Mouse (Mus musculus) heart, adult 2 months (tissue): ENCODE measurements around the gene Ormdl2. TPM values are rescaled to one million over a fixed set of nuclear protein-coding genes. Genes with fewer than 3 reads are reported as not detected.

ENCODE experiments used
- DNase-seq, 2 experiments: peaks; one replicate each; pipeline ENCODE4 v3.0.0; 2021
- H3K27ac ChIP-seq: fragments of 200-600 bp; 2 replicates; pipeline ENCODE4 v1.8.1; 2022
- H3K27me3 ChIP-seq: fragments of 200-500 bp; 2 replicates; pipeline ENCODE4 v1.6.1; 2012; ENCODE audit warnings: mild to moderate bottlenecking, low read length, inconsistent platforms, mixed read lengths; ENCODE audit not compliant: control insufficient read depth, insufficient read depth
- H3K36me3 ChIP-seq: fragments of 200-500 bp; 2 replicates; pipeline ENCODE4 v1.6.1; 2012; ENCODE audit warnings: low read length, inconsistent platforms; ENCODE audit not compliant: control insufficient read depth, insufficient read depth
- H3K4me1 ChIP-seq: fragments of 200-500 bp; 2 replicates; pipeline ENCODE4 v1.6.1; 2011; ENCODE audit warnings: low read length; ENCODE audit not compliant: control insufficient read depth, insufficient read depth
- H3K4me3 ChIP-seq: fragments of 200-600 bp; 2 replicates; pipeline ENCODE4 v1.8.1; 2022
- H3K79me2 ChIP-seq: fragments of 200-500 bp; replicated peaks from 2 replicates; pipeline ENCODE4 v1.6.1; 2012; ENCODE audit warnings: mild to moderate bottlenecking, inconsistent platforms, low read length, moderate library complexity, mixed read lengths; ENCODE audit not compliant: control insufficient read depth, insufficient read depth
- H3K9ac ChIP-seq: fragments of 200-500 bp; 2 replicates; pipeline ENCODE4 v1.6.1; 2012; ENCODE audit warnings: low read depth, mild to moderate bottlenecking, control low read depth, inconsistent platforms, low read length, mixed read lengths
- CTCF ChIP-seq: fragments of 200-600 bp; IDR thresholded peaks from 2 replicates; pipeline ENCODE4 v1.8.1; 2022; ENCODE audit warnings: antibody characterized with exemption, mild to moderate bottlenecking, moderate library complexity
- EP300 ChIP-seq: fragments of 200-500 bp; IDR thresholded peaks from 2 replicates; pipeline ENCODE4 v1.6.1; 2011; ENCODE audit warnings: low read depth, low read length, control low read depth; ENCODE audit not compliant: insufficient read depth
- POLR2A ChIP-seq: fragments of 200-500 bp; IDR thresholded peaks from 2 replicates; pipeline ENCODE4 v1.6.1; 2011; ENCODE audit warnings: mild to moderate bottlenecking, low read depth, low read length, control low read depth; ENCODE audit not compliant: insufficient read depth
- WGBS: fragments of 180-500 bp; shearing (Covaris S2); methylation state at CpG from one replicate; pipeline ENCODE4 v1.1.7; 2018; 5-methylcytosine and 5-hydroxymethylcytosine counted together
- intact Hi-C: fragments of 180-260 bp; cut with DNase I; formaldehyde crosslinking; loops from one replicate; pipeline ENCODE4 v1.15.1; 2025
- polyA plus RNA-seq: library from polyadenylated mRNA; depleted of rRNA; stranded (reverse); fragments of >200 nt; gene quantifications from 2 replicates; pipeline ENCODE4 v1.2.3, GENCODE M21; 2012
- total RNA-seq, 2 experiments: library from RNA; stranded (reverse); gene quantifications; 2 replicates each; pipeline ENCODE4 v1.2.3; 2021

Gene Ormdl2
- total and polyA plus RNA-seq, 3 experiments, result 7.8 to 15.3 (median 8.1) TPM

DNA sequence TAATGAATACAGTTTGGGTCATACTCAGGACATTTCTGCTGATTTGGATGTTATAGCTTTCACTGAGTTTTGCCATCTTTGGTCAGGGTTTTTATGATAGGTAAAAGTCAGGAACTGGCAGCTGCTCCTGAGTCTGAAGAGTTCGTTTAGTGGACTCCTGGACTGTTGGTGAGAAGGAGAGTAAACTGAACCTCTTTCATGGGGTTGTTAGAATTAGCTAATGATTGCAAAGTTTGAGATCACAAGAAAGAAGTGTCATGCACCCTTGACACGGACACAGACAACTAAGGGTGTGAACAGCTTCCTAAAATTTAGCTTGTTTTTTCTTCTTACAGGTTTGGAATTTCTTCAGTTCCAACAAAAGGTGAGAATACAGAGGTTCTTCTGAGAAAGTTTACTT lies 27.0 kb upstream of the Ormdl2 start:
- Histone ChIP-seq H3K27ac (no peak overlapping the region), H3K4me3 (no peak overlapping the region), H3K27me3 (no peaks in the 10 kb centered on the region), H3K4me1 (no peaks in the 10 kb centered on the region; the same call in 1 of the 2 replicates), H3K36me3 (peaks cover 2% of the 10 kb centered on the region), H3K9ac (no peak overlapping the region), H3K79me2 (no peaks in the 10 kb centered on the region)
- DNase-seq, result no peak
- no peak for TF ChIP-seq CTCF
- no peak for TF ChIP-seq POLR2A
- no peak for TF ChIP-seq EP300
- 80% methylated on average over 2 of the region's 2 CpGs for WGBS
- intact Hi-C loops, result no loop called here

DNA sequence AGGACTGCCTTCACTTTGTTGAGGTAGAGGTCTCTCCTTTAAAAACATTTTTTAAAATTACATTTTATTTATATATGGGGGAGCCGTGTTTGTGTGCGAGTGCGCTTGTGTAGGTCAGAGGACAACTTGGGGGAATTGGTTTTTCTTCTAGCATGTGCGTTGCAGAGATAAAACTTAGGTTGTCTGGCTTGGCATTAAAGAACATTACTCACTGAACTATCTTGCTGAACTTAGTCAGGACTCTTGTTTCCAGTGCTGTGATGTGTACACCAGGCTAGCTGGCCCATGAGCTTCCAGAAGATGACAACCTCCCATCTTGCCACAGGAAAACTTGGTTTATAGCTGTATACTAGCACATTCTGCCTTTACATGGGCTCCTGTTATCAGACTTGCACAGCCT lies 25.2 kb upstream of the Ormdl2 start:
- intact Hi-C loops, result no loop called here
- H3K27me3 ChIP-seq, result no peaks in the 10 kb centered on the region
- no peak for DNase-seq
- peaks cover 2% of the 10 kb centered on the region for H3K36me3 ChIP-seq
- 95% methylated on average over 4 of the region's 4 CpGs for WGBS
- no peak overlapping the region for H3K27ac ChIP-seq
- TF ChIP-seq CTCF, result no peak
- no peak for TF ChIP-seq POLR2A
- no peak for TF ChIP-seq EP300
- H3K4me3 ChIP-seq, result no peak overlapping the region
- H3K4me1 ChIP-seq, result no peaks in the 10 kb centered on the region; the same call in 1 of the 2 replicates
- no peaks in the 10 kb centered on the region for H3K79me2 ChIP-seq
- H3K9ac ChIP-seq, result no peak overlapping the region

DNA sequence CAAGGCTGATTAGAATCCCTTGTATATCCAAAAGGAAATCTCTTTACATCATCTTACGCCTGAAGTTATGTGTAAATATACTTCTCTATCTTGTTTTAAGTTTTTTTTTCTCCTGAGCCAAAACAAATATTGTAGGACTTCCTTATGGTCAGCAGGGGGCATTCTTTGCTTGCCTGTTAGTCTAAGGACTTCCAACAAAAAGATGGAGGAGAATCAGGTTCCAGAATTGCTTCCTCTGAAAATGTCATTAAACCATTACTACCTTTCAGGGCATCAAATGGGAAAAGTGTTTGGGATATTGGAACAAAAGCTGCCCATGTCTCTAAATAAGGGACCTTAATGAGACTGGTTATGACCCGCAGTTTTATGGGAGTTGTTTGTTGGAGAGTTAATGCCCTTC lies 24.1 kb upstream of the Ormdl2 start:
- 61% methylated on average over 2 of the region's 2 CpGs for WGBS
- H3K79me2 ChIP-seq, result no peaks in the 10 kb centered on the region
- H3K27ac ChIP-seq, result no peak overlapping the region
- H3K36me3 ChIP-seq, result peaks cover 2% of the 10 kb centered on the region
- TF ChIP-seq CTCF (peak; percentile 84), POLR2A (no peak)
- H3K4me1 ChIP-seq, result no peaks in the 10 kb centered on the region; the same call in 1 of the 2 replicates
- intact Hi-C loops, result loop anchor here (1.0 to 2.0 kb wide), 2 partner anchors 50 to 131 kb away; no protein-coding TSS in a partner anchor
- H3K4me3 ChIP-seq, result no peak overlapping the region
- DNase-seq, result no peak
- H3K9ac ChIP-seq, result no peak overlapping the region
- H3K27me3 ChIP-seq, result no peaks in the 10 kb centered on the region

DNA sequence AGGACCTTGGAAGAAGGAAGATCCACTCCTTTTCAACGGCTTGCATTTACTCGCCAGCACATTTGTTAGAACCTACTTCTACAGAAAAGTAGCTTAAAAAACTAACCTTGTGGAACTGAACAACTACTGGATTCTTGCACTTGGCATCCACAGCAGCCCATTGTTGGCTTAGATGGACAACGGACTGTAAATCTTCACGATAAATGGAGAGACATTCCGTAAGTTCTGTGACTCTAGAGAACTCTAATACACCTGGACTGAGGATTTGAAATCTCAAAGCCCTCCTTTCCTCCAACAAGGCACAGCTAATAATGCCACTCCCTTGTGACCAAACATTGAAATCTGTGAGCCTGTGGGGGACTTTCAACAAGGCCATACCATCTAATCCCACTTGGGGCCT lies 21.8 kb upstream of the Ormdl2 start:
- Histone ChIP-seq H3K79me2 (no peaks in the 10 kb centered on the region), H3K4me1 (no peaks in the 10 kb centered on the region; the same call in 1 of the 2 replicates), H3K27ac (no peak overlapping the region), H3K4me3 (no peak overlapping the region), H3K27me3 (no peaks in the 10 kb centered on the region), H3K9ac (no peak overlapping the region), H3K36me3 (peaks cover 2% of the 10 kb centered on the region)
- 93% methylated on average over 5 of the region's 5 CpGs for WGBS
- TF ChIP-seq EP300 (no peak), POLR2A (no peak), CTCF (no peak)
- no peak for DNase-seq
- intact Hi-C loops, result no loop called here

DNA sequence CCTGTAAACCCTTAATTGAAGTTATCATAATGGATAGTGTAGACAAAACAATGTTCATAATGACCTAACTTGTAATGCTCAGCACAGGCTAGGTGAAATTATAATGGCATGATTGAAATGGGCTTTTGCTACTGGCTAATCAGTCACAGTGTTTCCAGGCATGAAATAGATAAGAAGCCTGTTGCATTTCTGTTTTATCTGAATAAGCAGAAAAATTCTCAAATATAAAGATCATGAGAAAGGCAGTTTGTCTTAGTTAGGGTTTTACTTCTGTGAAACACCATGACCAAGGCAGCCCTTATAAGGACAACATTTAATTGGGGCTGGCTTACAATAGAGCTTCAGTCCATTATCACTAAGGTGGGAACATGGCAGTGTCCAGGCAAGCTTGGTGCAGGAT lies 19.2 kb upstream of the Ormdl2 start:
- intact Hi-C loops, result no loop called here
- Histone ChIP-seq H3K4me1 (no peaks in the 10 kb centered on the region), H3K27ac (no peak overlapping the region), H3K27me3 (no peaks in the 10 kb centered on the region), H3K79me2 (no peaks in the 10 kb centered on the region; the same call in 1 of the 2 replicates), H3K36me3 (no peaks in the 10 kb centered on the region), H3K4me3 (no peak overlapping the region), H3K9ac (no peak overlapping the region)
- DNase-seq, result no peak
- TF ChIP-seq CTCF (no peak), EP300 (no peak), POLR2A (no peak)

DNA sequence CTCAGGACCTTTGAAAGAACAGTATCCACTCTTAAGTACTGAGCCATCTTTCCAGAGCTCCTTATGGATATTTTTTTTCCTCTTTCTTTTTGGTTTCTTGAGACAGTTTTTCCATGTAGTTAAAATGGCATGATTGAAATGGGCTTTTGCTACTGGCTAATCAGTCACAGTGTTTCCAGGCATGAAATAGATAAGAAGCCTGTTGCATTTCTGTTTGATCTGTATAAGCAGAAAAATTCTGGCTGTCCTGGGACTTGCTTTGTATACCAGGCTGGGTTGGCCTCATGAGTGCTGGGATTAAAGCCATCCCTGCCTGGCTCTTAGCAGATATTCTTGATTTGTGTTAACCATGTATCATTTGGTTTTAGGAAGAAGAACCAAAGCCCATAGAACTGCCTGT lies 18.0 kb upstream of the Ormdl2 start:
- no peak overlapping the region for H3K4me3 ChIP-seq
- no peak overlapping the region for H3K9ac ChIP-seq
- H3K4me1 ChIP-seq, result no peaks in the 10 kb centered on the region
- H3K27me3 ChIP-seq, result no peaks in the 10 kb centered on the region
- no peak for DNase-seq
- H3K27ac ChIP-seq, result no peak overlapping the region
- TF ChIP-seq EP300 (no peak), POLR2A (no peak)
- H3K36me3 ChIP-seq, result no peaks in the 10 kb centered on the region
- intact Hi-C loops, result no loop called here
- no peaks in the 10 kb centered on the region; the same call in 1 of the 2 replicates for H3K79me2 ChIP-seq
